Mouse (Mus musculus) embryo, embryonic 10 days (tissue): ENCODE results near the gene Ankrd17.

ENCODE experiments used
- DNase-seq: peaks from one replicate; pipeline ENCODE4 v3.0.0-alpha.2; 2015; ENCODE audit warnings: low spot score

The Ankrd17 gene

DNA sequence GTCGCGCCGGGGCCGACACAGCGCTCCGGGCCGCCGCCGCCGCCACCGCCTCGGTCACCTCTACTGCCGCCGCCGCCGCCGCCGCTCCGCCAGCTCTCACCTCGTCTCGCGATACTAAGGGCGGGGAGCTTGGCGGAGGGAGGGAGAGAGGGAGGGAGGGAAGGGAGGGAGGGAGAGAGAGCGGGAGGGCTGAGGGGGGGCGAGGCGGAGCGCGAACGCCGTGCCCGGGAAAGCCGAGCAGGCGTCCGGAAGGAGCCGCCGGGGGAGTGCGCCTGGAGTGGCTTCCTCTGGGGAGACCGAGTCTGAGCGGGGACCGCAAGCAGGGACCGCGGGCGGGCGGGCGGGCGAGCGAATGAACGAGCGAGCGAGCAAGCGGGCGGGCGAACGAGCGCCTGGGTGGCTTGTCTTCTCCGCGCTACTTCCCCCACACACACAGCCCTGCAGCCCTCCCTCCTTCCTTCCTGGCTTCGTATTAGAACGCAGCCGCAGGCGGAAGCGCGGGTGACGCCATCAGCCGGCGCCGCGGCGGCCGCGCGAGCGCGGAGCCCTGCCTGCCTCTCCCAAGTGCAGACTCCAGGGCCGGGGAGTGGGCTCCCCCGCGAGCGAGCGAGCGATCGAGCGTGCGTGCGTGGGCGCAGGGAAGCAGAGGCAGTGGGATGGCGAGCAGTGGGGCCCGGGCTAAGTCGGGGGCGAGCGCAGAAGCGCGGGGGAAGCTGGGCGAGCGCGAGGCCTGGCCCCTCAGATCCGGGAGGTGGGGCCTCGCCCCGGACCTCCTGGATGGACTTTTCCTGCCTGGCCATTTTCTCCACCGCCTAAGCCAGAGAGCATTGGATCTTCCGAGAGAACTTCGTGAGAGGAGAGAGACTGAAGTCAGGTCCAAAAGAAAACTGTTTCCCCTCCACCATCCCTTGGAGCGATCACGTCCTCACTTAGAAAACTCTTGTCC lies at the start of gene Ankrd17:
TSS of gene Ankrd17 (minus strand) at position 457 of the 946 bp plus-strand sequence.
- DNase-seq: peak; percentile 92

DNA sequence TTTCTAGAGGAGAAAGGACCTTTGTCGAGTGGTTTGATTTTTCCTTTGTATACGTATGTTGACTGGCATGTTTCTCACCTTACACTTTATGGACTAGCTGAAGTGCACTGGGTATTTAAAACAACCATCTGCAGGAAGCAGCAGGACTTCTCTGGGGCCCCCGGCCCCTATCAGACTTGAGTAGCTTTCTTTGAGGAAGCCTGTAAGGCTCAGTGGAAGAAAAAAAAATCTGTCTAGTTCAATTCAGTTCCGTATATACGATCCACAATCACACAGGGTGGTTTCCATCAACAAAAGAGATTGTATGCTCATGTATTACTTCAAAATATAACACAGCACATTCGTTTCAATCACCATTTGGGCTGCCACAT lies 48.5 kb upstream of the Ankrd17 start:
- DNase-seq: no peak

DNA sequence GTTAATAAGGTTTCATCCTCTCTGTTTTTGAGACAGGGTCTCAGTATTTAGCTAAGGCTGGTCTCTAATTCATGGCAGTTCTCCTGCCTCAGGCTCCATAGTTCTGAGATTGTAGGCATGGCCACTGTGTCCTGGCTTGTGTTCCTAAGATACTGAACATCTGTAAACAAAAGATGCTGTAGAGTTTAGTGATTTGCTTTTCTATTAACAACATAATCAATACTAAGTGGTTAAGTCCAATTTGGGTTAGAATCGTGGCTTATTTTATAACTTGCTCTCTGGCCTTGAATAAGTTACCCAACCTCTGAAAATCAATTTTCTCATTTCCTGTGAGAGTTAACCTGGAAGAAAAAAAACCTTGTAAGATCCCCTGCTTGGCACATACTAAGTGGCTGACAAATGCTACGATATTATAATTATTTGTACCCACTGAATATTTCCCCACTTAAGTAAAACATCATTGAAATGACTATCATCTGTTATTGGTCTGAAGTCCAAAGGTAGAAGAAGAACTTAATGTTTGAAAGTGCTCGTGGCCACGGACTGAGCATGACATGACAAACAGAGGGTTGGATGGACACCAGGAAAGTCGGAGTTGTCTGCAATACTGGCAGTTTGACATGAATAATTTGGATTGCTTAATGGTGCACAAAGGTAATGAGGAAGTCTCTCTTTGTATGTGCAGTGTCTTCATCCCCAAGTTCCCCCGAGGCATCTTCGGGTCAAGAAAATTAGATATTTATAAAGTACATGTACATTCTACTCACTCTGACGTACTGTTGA lies 48.0 kb upstream of the Ankrd17 start:
- no peak for DNase-seq

DNA sequence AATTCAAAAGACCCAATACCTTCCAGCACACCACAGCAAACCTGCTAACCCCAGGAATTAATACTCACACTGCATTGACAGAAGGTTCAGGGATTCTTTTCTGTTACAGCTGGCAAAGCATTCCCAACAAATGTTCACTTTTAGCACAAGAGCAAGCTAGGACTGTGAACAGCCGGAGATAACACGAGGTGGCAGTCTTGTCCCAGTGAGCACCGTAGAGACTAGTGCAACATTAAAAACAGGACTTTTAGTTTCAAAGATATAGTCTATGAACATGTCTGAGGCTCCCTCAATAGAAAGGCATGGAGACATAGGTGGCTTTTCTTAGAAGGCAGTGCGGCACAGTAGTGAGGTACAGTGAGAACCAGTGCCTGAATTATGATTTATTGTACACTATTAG lies 38.8 kb upstream of the Ankrd17 start:
- no peak for DNase-seq

DNA sequence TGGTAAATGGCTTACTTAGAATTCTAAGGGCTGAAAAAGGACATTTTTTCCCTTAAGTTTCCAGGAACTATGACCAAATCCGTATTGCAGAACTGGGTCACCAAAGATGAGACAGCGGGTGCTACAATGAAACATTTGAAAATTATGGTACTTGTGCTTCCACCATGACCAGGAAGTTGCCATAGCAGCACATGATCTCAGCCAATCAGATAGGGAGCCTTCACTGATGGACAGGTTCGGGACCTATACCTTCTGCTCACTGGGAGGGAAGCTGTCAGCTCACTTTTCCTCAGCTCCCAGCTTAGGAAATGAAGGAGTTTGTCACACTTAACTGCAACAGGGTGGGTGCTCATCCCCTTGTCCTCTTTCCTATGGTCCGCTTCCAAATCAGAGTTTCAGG lies 30.4 kb upstream of the Ankrd17 start:
- DNase-seq: no peak

DNA sequence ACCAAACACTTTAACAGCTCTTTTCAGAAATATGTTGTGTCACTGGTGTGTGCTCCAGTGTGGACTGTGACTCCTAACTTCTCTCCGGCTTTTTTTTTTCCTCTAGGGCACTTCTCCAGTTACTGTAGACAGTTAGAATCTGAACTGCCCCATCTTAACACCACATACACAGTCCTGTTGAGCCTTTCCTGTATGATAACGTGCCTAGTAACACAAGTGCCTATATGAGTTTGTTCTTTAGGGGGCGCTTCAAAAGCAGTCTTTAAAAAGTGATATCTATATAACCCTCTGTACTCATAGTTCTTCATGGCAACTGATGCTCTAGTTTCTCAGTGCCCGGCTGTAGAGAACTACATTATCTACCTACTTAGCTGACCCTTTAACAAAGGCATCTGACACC lies 27.9 kb upstream of the Ankrd17 start:
- no peak for DNase-seq

DNA sequence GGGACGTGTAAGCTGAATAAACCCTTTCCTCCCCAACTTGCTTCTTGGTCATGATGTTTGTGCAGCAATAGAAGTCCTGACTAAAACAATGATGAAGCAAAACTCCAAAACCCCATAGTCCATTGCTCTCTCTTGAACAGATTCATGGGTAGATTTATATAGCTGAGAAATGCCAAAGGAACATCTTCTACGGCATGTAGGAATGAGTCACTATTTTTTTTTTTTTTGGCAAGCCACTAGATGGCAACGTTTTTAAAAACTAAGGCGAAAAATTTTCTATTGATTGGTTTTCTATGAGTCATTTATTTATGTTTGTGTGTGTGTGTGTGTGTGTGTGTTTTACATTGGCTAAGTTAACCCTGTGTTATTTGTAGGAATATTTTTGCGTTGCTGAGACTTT lies 27.4 kb upstream of the Ankrd17 start:
- DNase-seq: no peak

DNA sequence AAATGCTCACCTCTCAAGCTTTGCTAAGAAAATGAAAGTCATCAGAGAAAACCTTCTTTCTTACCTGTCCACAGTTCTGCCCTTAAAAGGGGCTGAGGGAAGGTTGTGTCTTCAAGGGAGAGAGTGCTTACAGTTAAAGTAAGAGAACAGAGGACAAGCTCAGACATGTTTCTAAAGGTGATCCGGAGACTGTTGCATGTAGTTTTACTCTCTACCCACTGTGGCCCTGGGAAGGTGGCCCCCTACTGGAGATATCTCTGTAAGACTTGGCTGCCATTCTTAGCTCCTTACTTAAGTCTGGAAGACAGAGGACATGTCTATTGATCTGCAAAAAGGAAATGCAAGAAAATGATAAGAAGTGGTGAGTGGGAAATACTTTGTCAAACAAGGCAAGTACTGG lies 16.7 kb upstream of the Ankrd17 start:
- DNase-seq: peak; percentile 12

DNA sequence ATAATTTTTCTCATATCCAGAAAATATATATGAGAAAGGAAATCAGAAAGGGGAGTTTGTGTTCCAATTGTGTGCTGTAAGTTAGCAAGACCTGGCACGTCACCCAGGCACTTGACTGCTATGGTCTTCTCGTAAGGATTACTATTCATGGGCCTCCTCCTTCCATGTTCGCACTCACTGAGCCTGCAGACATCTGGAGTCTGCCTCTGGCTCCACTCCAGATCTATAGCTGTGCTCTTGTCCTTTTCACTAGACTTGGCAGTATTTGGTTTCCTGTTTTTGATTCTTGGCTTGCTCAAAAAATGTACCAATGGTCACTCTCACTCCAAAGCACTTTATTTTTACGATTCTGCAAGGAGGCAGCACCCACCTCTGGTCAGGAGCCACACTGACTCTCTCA lies 15.1 kb upstream of the Ankrd17 start:
- DNase-seq: no peak

DNA sequence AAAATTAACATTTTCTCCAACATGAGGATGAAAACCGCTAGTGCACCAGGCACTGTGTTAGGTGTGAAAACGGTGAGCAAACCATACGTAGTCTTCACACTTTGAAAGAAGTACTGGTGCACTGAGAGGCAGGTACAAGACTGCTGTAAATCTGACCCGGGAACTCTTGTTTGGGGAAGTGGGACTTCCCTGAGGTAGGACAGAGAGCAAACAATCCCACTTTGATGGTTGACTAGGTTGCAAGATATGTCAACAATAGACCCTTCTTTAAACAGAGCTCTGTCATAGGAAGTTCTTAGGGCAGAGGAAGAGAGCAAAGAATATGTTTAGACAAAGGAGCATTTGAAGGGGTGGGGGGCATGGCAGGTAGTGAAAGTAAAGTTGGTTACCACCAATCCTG lies 7.3 kb upstream of the Ankrd17 start:
- no peak for DNase-seq

DNA sequence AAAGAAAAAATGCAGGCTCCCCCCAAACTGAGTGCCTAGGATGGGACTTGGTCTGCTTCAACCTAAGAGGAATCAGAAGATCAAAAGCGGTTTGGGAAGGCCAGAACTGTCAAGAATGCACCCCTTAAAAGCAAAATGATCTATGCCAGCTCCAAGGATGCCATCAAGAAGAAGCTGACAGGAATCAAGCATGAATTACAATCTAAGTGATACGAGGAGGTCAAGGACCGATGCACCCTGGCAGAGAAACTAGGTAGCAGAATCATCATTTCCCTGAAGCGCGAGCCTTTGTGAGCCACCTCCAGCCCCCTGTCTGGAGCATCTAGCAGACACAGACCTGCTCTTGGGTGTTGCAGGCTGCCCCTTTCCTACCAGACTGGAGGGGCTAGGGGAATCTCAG lies 4.0 kb upstream of the Ankrd17 start:
- DNase-seq: no peak

DNA sequence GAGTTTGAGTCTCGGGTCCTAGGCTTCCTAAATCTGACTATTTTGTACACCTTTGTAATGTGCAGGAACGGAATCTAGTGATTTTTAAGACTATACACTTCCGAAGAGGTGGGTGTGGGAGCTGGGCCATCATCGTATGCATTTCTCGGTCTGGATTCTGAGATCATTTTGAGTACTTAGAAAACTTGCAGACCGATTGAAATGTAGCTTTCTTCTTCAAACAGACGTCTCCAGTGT lies 608 bp upstream of the Ankrd17 start, which contains the start of gene Gm9958:
TSS of gene Gm9958 (plus strand) at position 138 of the 237 bp plus-strand sequence.
- no peak for DNase-seq

DNA sequence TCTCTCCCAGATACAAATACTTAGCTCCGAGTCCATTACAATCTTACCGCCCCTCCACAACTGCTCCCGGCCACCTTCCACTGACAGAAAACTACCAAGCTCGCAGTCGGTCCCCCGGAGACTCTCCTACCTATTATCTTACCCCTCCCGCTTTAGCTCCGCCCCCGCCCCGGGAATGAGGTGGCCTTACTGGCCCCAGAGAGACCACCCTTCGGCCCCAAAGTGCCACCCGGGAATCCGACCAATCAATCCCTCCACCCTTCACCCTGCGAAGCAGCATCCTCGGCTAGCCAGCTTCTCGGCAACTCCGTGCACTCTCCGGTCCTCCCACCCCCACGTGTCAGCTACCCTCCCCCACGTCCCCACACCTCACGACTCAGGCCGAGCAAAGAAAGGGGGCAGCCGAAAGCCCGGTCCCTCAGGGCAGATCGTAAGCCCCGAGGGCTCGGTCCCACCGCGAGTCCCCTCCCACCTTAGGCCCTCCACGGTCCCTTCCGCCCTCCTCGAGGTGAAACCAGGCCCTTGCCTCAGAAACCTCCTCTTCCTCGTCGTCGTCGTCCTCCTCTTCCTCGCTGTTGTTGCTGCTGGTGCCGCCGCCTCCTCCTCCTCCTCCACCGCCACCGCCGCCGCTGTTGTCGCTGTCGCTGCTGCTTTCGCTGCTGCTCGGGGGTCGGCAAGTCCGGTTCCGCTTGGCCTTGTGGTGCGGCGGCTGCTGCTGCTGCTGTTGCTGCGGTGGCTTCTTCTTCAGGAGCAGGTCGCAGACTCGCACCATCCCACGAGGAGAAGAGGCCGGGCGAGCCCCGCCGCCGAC lies 1.0 kb downstream of the Ankrd17 start:
- peak; percentile 57 for DNase-seq

DNA sequence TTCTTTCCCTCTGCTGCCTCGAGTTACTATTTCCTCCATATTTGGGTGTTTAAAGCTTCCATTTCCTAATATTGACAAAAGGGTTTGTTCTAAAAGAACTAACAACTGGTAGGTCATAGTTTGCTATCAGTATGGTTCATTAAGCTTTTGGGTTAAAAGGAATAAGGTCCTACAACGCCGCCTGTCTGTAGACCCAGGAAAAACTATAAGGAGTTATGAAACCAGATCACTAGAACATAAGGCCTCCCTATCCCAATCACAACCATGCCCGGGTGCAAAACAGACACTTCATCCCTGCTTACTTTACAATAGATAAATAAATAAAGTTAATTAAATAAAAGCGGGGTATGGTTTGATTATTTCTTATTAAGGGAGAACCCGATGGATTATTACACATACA lies 1.9 kb downstream of the Ankrd17 start:
- peak; percentile 61 for DNase-seq

DNA sequence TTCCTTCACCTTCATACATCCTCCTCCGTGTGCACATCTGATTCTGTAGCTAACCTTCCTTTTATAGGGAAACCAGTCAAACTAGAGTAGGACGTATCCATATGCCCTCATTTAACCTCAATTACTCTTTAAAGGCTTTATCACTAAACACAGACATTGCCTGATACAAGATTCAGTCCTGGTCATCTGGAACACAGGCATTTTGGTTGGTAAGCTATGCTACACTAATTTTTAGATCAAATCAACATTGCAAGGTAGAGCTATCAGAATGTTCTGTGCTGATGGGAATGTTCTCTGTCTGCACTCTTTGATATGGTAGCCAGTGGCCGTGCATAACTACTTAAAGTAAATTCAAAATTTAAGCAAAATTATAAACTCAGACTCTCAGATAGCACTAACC lies 10.6 kb downstream of the Ankrd17 start:
- no peak for DNase-seq

DNA sequence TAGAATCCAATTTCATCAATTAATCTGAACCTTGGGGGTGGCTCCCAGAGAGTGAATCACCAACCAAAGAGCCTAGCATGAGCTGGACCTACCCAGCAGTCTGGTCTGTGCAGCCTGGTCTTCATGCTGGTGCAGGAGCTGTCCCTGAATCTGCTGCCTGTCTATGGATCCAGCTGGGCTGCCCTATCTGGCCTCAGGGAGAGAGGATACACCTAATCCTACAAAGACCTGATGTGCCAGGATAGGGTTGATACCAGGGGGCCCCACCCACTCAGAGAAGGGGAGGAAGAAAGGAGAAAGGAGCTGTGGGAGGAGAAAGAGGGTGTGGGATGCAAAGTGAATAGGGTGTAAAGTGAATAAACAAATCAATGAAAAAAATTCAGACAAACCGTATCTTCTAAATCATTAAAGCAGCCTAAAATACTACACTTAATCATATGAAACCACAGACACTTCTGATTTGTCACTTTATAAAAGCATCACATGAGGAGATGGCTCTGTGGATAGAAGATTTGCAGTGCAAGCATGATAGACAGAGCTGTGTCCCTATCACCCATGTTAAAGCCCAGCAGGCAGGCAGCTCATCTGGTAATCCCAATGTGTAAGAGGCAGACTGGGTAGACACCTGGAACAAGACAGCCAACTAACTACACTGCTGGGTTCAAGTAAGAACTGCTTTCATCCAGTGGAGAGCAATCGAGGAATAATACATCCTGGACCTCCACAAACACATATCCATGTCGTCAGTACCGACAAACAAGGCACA lies 12.6 kb downstream of the Ankrd17 start:
- DNase-seq: no peak

DNA sequence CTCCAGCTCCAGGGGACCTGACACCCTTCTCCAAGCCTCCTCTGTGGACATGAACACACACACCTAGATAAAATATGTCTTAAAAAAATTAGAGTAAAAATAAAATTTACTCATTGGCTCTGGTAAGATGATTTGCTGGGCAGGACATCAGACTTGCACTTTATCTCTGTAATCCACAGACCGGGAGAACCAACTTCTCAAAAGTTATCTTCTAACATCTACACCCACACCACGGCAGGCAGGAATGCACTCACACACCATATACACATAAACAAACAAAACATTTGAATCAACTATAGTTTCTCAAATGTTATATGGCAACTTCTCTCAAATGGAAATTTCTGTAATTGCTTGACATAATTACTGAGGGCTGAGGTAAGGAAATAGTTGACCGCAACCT lies 19.5 kb downstream of the Ankrd17 start:
- DNase-seq: no peak

DNA sequence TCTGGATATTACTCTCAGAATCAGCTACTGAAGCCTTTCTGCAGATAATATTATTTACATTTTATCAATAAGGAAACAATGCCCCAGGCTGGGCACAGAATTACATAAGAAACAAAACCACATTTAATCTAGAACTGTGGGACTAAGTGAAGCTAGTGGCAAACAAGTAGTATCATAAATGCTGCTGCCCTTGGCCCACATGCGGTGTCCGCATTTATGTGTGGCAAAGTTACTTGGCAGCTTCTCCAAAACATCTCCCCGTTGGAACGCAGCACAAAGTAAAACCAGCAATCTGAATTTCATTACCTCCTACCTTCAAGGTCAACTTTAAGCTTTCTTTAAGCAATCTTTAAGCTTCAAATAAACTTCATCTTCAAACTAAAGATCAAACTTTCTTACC lies 25.5 kb downstream of the Ankrd17 start:
- DNase-seq: no peak

DNA sequence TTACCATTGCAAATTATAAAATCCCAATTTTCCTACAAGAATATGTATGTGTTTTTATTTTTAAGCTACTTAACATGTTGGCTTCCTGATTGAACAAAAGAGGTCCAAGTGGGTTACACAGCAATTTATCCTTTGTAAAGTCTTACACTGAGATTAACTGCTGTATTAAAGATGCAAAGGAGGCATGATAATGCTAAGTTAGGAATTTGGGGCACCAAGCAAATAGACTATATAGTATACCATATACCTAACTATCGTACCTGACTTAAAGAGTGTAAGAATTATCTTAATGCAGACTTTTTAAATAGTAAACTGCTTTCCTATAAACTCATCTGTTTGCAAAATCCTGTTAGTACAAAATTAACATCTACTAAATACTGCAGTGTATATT lies 26.4 kb downstream of the Ankrd17 start:
- no peak for DNase-seq

DNA sequence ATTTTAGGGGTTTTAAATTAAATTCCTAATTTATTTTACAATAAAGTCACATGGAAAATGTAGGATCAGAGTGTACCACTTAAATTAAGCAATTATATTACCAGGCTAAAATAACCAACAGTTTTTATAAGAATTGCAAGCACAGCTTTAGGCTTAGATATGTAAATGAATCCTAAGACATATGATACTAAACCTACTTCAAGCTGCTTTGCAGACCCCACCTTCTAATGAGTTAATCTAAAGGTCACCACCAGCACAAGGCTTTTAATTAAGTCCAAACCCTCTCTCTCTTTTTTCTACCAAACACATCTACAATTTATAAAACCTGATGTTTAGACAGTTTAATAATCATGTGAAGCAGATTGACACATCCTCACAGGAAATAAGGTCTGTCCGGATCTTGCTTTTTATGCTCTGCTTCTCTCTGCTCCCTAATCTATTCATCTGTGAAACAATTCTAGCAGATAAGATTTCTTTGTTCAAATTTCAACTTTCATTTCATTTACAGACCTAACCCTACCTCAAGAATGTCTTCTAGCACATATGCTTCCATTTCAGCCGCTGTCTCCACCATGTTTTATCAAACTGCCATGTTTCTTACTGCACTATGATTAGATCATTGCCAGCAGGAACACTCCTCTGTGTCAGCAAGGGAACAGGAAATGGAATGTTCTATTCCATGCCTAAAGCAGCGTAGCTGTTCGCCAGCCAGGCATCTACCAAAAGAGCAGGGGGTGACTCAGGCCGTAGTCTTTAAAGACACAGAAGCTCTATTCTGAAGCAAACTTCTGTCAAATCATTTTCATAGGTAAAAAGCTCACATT lies 27.0 kb downstream of the Ankrd17 start:
- DNase-seq: peak; percentile 70
